Mouse (Mus musculus): ENCODE results near the gene Arrb1. TPM values are rescaled to one million over a fixed set of nuclear protein-coding genes. Genes with fewer than 3 reads are reported as not detected.

The Arrb1 gene
- total RNA-seq, 2 experiments from 2014 or later: 30.7 to 32.6 TPM

- no peak for DNase-seq (ENCODE audit: low spot score in 2 of 2)
Observed at GRCm38 (mm10) chr7:99578246-99578645, 43.0 kb downstream of the Arrb1 start.

GRCm38 (mm10) chr7:99579491-99580190 lies 44.4 kb downstream of the Arrb1 start:
- DNase-seq (ENCODE audit: low spot score in 2 of 2): no peak

GRCm38 (mm10) chr7:99580247-99580646 lies 45.0 kb downstream of the Arrb1 start:
- DNase-seq (ENCODE audit: low spot score in 2 of 2): no peak

GRCm38 (mm10) chr7:99582306-99582705 lies 47.0 kb downstream of the Arrb1 start:
- no peak for DNase-seq (ENCODE audit: low spot score in 2 of 2)

- DNase-seq (ENCODE audit: low spot score in 2 of 2): no peak
Observed at GRCm38 (mm10) chr7:99582867-99583266, 47.6 kb downstream of the Arrb1 start.

- no peak for DNase-seq (ENCODE audit: low spot score in 2 of 2)
Observed at GRCm38 (mm10) chr7:99583625-99584024, 48.4 kb downstream of the Arrb1 start.

GRCm38 (mm10) chr7:99585976-99586375 lies 50.7 kb downstream of the Arrb1 start:
- DNase-seq (ENCODE audit: low spot score in 2 of 2): no peak

GRCm38 (mm10) chr7:99590064-99590463 lies 54.8 kb downstream of the Arrb1 start:
- DNase-seq (ENCODE audit: low spot score in 2 of 2): peak in 1 of 2 experiments; percentile 68

- DNase-seq (ENCODE audit: low spot score in 2 of 2): no peak
Observed at GRCm38 (mm10) chr7:99590646-99591045, 55.4 kb downstream of the Arrb1 start.

- DNase-seq (ENCODE audit: low spot score in 2 of 2): no peak
Observed at GRCm38 (mm10) chr7:99592669-99593068, 57.4 kb downstream of the Arrb1 start.

GRCm38 (mm10) chr7:99593868-99594803 lies 58.9 kb downstream of the Arrb1 start:
- DNase-seq (ENCODE audit: low spot score in 2 of 2): no peak

GRCm38 (mm10) chr7:99598722-99599121 lies 63.5 kb downstream of the Arrb1 start:
- no peak for DNase-seq (ENCODE audit: low spot score in 2 of 2)

GRCm38 (mm10) chr7:99603875-99604662 lies 68.8 kb downstream of the Arrb1 start:
- no peak for DNase-seq (ENCODE audit: low spot score in 2 of 2)

- no peak for DNase-seq (ENCODE audit: low spot score in 2 of 2)
Observed at GRCm38 (mm10) chr7:99605058-99605457, 69.8 kb downstream of the Arrb1 start.

- no peak for DNase-seq (ENCODE audit: low spot score in 2 of 2)
Observed at GRCm38 (mm10) chr7:99606303-99606702, 71.0 kb downstream of the Arrb1 start.

- no peak for DNase-seq (ENCODE audit: low spot score in 2 of 2)
Observed at GRCm38 (mm10) chr7:99606766-99607165, 71.5 kb downstream of the Arrb1 start.

GRCm38 (mm10) chr7:99607632-99608031 lies 72.4 kb downstream of the Arrb1 start:
- no peak for DNase-seq (ENCODE audit: low spot score in 2 of 2)

- DNase-seq (ENCODE audit: low spot score in 2 of 2): no peak
Observed at GRCm38 (mm10) chr7:99618264-99618663, 83.0 kb downstream of the Arrb1 start.

- DNase-seq (ENCODE audit: low spot score in 2 of 2): no peak
Observed at GRCm38 (mm10) chr7:99618860-99619259, 83.6 kb downstream of the Arrb1 start.

- peak; percentile 92 to 93 for DNase-seq (ENCODE audit: low spot score in 2 of 2)
Observed at GRCm38 (mm10) chr7:99625722-99626375, 90.6 kb downstream of the Arrb1 start.

All from gastrocnemius, postnatal 4 days (tissue).